24 mouse cellular contexts compared by ENCODE assay signal in genomic region chr2:31547726-31548125, GRCm38 (mm10). TPM values are rescaled to one million over a fixed set of nuclear protein-coding genes. Genes with fewer than 3 reads are reported as not detected.
DNase-seq lines count a peak whose midpoint lies in the region; ATAC-seq lines count a peak whose summit lies in the region.
"Had no signal": no experiment of that assay in that cellular context is flagged by ENCODE, and none has a peak within 500 bp of the region (broad histone marks: within the 10 kb centered on the region; RNA-seq: fewer than 3 reads in every experiment).

No protein-coding gene starts in this region.

- H3K36me3 ChIP-seq in forebrain, embryonic 15.5 days = no peaks in the 10 kb centered on the region
- no peaks in the 10 kb centered on the region for H3K36me3 ChIP-seq in forebrain, embryonic 12.5 days (replicated peaks)
- no peaks in the 10 kb centered on the region for H3K36me3 ChIP-seq in hindbrain, embryonic 14.5 days (replicated peaks; ENCODE audit: control insufficient read depth, insufficient read depth)
- H3K36me3 ChIP-seq in hindbrain, embryonic 16.5 days (ENCODE audit: control insufficient read depth, insufficient read depth, low read length) = no peaks in the 10 kb centered on the region
- no peaks in the 10 kb centered on the region for H3K36me3 ChIP-seq in midbrain, embryonic 14.5 days (ENCODE audit: control insufficient read depth, insufficient read depth, low read length)
- H3K36me3 ChIP-seq in midbrain, embryonic 10.5 days = no peaks in the 10 kb centered on the region
- H3K36me3 ChIP-seq in embryonic facial prominence, embryonic 14.5 days (ENCODE audit: control insufficient read depth, insufficient read depth, low read length) = no peaks in the 10 kb centered on the region
- H3K36me3 ChIP-seq: hindbrain, embryonic 12.5 days had no signal

- 0 out of 2 replicates have a peak, but pooled peaks cover 2% of the 10 kb centered on the region for H3K27me3 ChIP-seq in forebrain, embryonic 15.5 days
- peaks cover 37% of the 10 kb centered on the region for H3K27me3 ChIP-seq in forebrain, embryonic 12.5 days
- H3K27me3 ChIP-seq in hindbrain, embryonic 14.5 days (ENCODE audit: control insufficient read depth, insufficient read depth, low read length) = peaks cover 1% of the 10 kb centered on the region; the same call in 1 of the 2 replicates
- no peaks in the 10 kb centered on the region for H3K27me3 ChIP-seq in hindbrain, embryonic 16.5 days (replicated peaks; ENCODE audit: control insufficient read depth, insufficient read depth, low read length)
- H3K27me3 ChIP-seq in midbrain, embryonic 14.5 days (ENCODE audit: control insufficient read depth, insufficient read depth, low read length) = no peaks in the 10 kb centered on the region
- peaks cover 17% of the 10 kb centered on the region for H3K27me3 ChIP-seq in midbrain, embryonic 10.5 days (ENCODE audit: low read depth, poor library complexity, severe bottlenecking)
- H3K27me3 ChIP-seq in embryonic facial prominence, embryonic 14.5 days (replicated peaks; ENCODE audit: control insufficient read depth, insufficient read depth, low read length) = no peaks in the 10 kb centered on the region

- no peak for DNase-seq in hindbrain, embryonic 14.5 days (ENCODE audit: low spot score)
- peak; percentile 17 for DNase-seq in midbrain, embryonic 14.5 days
- no peak for DNase-seq in midbrain, embryonic 10.5 days (ENCODE audit: low spot score)
- peak; percentile 27 for DNase-seq in embryonic facial prominence, embryonic 14.5 days (ENCODE audit: low spot score)
- no peak for DNase-seq in cerebellum, postnatal 10 days
- DNase-seq: adrenal gland, adult 8-10 months; adrenal gland, postnatal 25 days; cerebellum, adult 18-20 months; cerebellum, adult 9-10 months; cerebellum, postnatal 25 days; gastrocnemius, adult 2 months; gastrocnemius, postnatal 14 days; heart, adult 11 months; kidney, adult 18-20 months had no signal

- 0 out of 2 replicates have a peak overlapping the region, but pooled peaks have one; percentile 3 for H3K27ac ChIP-seq in forebrain, embryonic 15.5 days (replicated peaks)
- H3K27ac ChIP-seq in forebrain, embryonic 12.5 days = no peak overlapping the region
- 0 out of 2 replicates have a peak overlapping the region, but pooled peaks have one; percentile 17 for H3K27ac ChIP-seq in hindbrain, embryonic 14.5 days
- no peak overlapping the region for H3K27ac ChIP-seq in hindbrain, embryonic 16.5 days (ENCODE audit: low read depth, low read length)
- H3K27ac ChIP-seq in midbrain, embryonic 14.5 days (replicated peaks; ENCODE audit: low read depth, low read length) = no peak overlapping the region
- H3K27ac ChIP-seq in midbrain, embryonic 10.5 days (replicated peaks) = no peak overlapping the region
- no peak overlapping the region for H3K27ac ChIP-seq in embryonic facial prominence, embryonic 14.5 days (replicated peaks; ENCODE audit: low read depth, low read length)
- H3K27ac ChIP-seq: gastrocnemius, adult 2 months; hindbrain, embryonic 12.5 days; hindbrain, postnatal 0 days had no signal

- no peak overlapping the region for H3K4me2 ChIP-seq in forebrain, embryonic 15.5 days (replicated peaks)
- H3K4me2 ChIP-seq in forebrain, embryonic 12.5 days = no peak overlapping the region
- H3K4me2 ChIP-seq in hindbrain, embryonic 14.5 days (replicated peaks) = no peak overlapping the region
- H3K4me2 ChIP-seq in hindbrain, embryonic 16.5 days (ENCODE audit: low read length) = no peak overlapping the region
- no peak overlapping the region for H3K4me2 ChIP-seq in midbrain, embryonic 14.5 days (ENCODE audit: low read length)
- no peak overlapping the region for H3K4me2 ChIP-seq in embryonic facial prominence, embryonic 14.5 days (ENCODE audit: low read depth, low read length)
- H3K4me2 ChIP-seq: heart, embryonic 11.5 days; hindbrain, embryonic 12.5 days had no signal

- no peaks in the 10 kb centered on the region for H3K9me3 ChIP-seq in forebrain, embryonic 15.5 days
- H3K9me3 ChIP-seq in forebrain, embryonic 12.5 days = no peaks in the 10 kb centered on the region
- H3K9me3 ChIP-seq in hindbrain, embryonic 14.5 days (ENCODE audit: control insufficient read depth, low read length) = no peaks in the 10 kb centered on the region
- no peaks in the 10 kb centered on the region for H3K9me3 ChIP-seq in hindbrain, embryonic 16.5 days (ENCODE audit: control insufficient read depth, low read length)
- no peaks in the 10 kb centered on the region for H3K9me3 ChIP-seq in midbrain, embryonic 14.5 days (ENCODE audit: control insufficient read depth, low read length)
- H3K9me3 ChIP-seq in midbrain, embryonic 10.5 days (replicated peaks) = no peaks in the 10 kb centered on the region
- H3K9me3 ChIP-seq in embryonic facial prominence, embryonic 14.5 days (ENCODE audit: control insufficient read depth, low read length) = no peaks in the 10 kb centered on the region
- H3K9me3 ChIP-seq: hindbrain, embryonic 12.5 days had no signal

- H3K4me3 ChIP-seq in forebrain, embryonic 15.5 days = no peak overlapping the region
- H3K4me3 ChIP-seq in forebrain, embryonic 12.5 days (replicated peaks) = no peak overlapping the region
- H3K4me3 ChIP-seq in hindbrain, embryonic 14.5 days (replicated peaks; ENCODE audit: low read length) = no peak overlapping the region
- no peak overlapping the region for H3K4me3 ChIP-seq in hindbrain, embryonic 16.5 days (ENCODE audit: low read length)
- H3K4me3 ChIP-seq in midbrain, embryonic 14.5 days (replicated peaks; ENCODE audit: low read depth, low read length) = no peak overlapping the region
- no peak overlapping the region for H3K4me3 ChIP-seq in midbrain, embryonic 10.5 days
- no peak overlapping the region for H3K4me3 ChIP-seq in embryonic facial prominence, embryonic 14.5 days (ENCODE audit: low read depth, low read length)
- H3K4me3 ChIP-seq: erythroblast, embryonic 14.5 days; gastrocnemius, adult 2 months; hindbrain, embryonic 12.5 days had no signal

- no peak overlapping the region for H3K9ac ChIP-seq in forebrain, embryonic 15.5 days (replicated peaks)
- H3K9ac ChIP-seq in forebrain, embryonic 12.5 days = no peak overlapping the region
- no peak overlapping the region for H3K9ac ChIP-seq in hindbrain, embryonic 14.5 days
- no peak overlapping the region for H3K9ac ChIP-seq in hindbrain, embryonic 16.5 days (ENCODE audit: low read depth, low read length)
- H3K9ac ChIP-seq in midbrain, embryonic 14.5 days (replicated peaks; ENCODE audit: low read length) = no peak overlapping the region
- H3K9ac ChIP-seq in embryonic facial prominence, embryonic 14.5 days (ENCODE audit: low read depth, low read length) = peak overlapping the region; percentile 30; the same call in 1 of the 2 replicates
- H3K9ac ChIP-seq: hindbrain, embryonic 12.5 days had no signal

- ATAC-seq in forebrain, embryonic 15.5 days (replicated peaks) = no peak
- ATAC-seq in forebrain, embryonic 12.5 days (ENCODE audit: low FRiP score) = no peak
- no peak for ATAC-seq in hindbrain, embryonic 14.5 days (ENCODE audit: low FRiP score)
- no peak for ATAC-seq in hindbrain, embryonic 16.5 days
- ATAC-seq in midbrain, embryonic 14.5 days (ENCODE audit: low FRiP score, low TSS enrichment) = no peak
- no peak for ATAC-seq in embryonic facial prominence, embryonic 14.5 days (ENCODE audit: low read depth)
- ATAC-seq: CD4-positive, CD25-positive, alpha-beta regulatory T cell, adult 4 months; hindbrain, postnatal 0 days; inflammation-experienced regulatory T-cells, adult 6 months; intestine, embryonic 16.5 days had no signal

- WGBS in forebrain, embryonic 15.5 days = 30% methylated on average over 11 of the region's 11 CpGs
- WGBS in forebrain, embryonic 12.5 days = 42% methylated on average over 11 of the region's 11 CpGs
- 64% methylated on average over 11 of the region's 11 CpGs for WGBS in hindbrain, embryonic 14.5 days
- 52% methylated on average over 11 of the region's 11 CpGs for WGBS in hindbrain, embryonic 16.5 days
- WGBS in midbrain, embryonic 14.5 days = 41% methylated on average over 11 of the region's 11 CpGs
- WGBS in midbrain, embryonic 10.5 days = 76% methylated on average over 11 of the region's 11 CpGs
- 28% methylated on average over 11 of the region's 11 CpGs for WGBS in embryonic facial prominence, embryonic 14.5 days

- 0 out of 2 replicates have a peak, but pooled peaks cover 2% of the 10 kb centered on the region for H3K4me1 ChIP-seq in forebrain, embryonic 15.5 days
- peaks cover 21% of the 10 kb centered on the region; the same call in 1 of the 2 replicates for H3K4me1 ChIP-seq in forebrain, embryonic 12.5 days
- no peaks in the 10 kb centered on the region for H3K4me1 ChIP-seq in hindbrain, embryonic 14.5 days (replicated peaks; ENCODE audit: control insufficient read depth, insufficient read depth, low read length)
- no peaks in the 10 kb centered on the region for H3K4me1 ChIP-seq in hindbrain, embryonic 16.5 days (ENCODE audit: control insufficient read depth, insufficient read depth, low read depth, low read length)
- H3K4me1 ChIP-seq in midbrain, embryonic 14.5 days (ENCODE audit: control insufficient read depth, insufficient read depth, low read length) = no peaks in the 10 kb centered on the region
- H3K4me1 ChIP-seq in midbrain, embryonic 10.5 days = peaks cover 21% of the 10 kb centered on the region
- peaks cover 7% of the 10 kb centered on the region; the same call in 1 of the 2 replicates for H3K4me1 ChIP-seq in embryonic facial prominence, embryonic 14.5 days (ENCODE audit: control insufficient read depth, insufficient read depth, low read length)

RNA-seq across cellular contexts. Expression of gene Fubp3, which starts 24.7 kb away (rescaled TPM):
- 57.5 and 63.0 TPM in 2 replicates for polyA plus RNA-seq in forebrain, embryonic 15.5 days (2015; fragmentation: Nextera tagmentation; extraction: Ambion mirVana)
- 97.6 and 104 TPM in 2 replicates for polyA plus RNA-seq in forebrain, embryonic 12.5 days (2016; fragmentation: Nextera tagmentation; extraction: Ambion mirVana)
- polyA plus RNA-seq in hindbrain, embryonic 14.5 days (2014; fragmentation: Nextera tagmentation; extraction: Ambion mirVana) = 43.6 and 45.2 TPM in 2 replicates
- 42.8 and 44.2 TPM in 2 replicates for polyA plus RNA-seq in hindbrain, embryonic 16.5 days (2015; fragmentation: Nextera tagmentation; extraction: Ambion mirVana)
- polyA plus RNA-seq in midbrain, embryonic 14.5 days (2014; fragmentation: Nextera tagmentation; extraction: Ambion mirVana) = 42.7 and 58.4 TPM in 2 replicates
- polyA plus RNA-seq in midbrain, embryonic 10.5 days (2016; fragmentation: Nextera tagmentation; extraction: Ambion mirVana) = 86.8 and 95.7 TPM in 2 replicates
- polyA plus RNA-seq in embryonic facial prominence, embryonic 14.5 days (2014; fragmentation: Nextera tagmentation; extraction: Ambion mirVana) = 72.9 and 82.7 TPM in 2 replicates

Comparison
In these comparisons a context has a peak if more than half of its experiments do, and no peak if none do; other contexts are left out.
1. H3K27ac ChIP-seq: peak in forebrain, embryonic 15.5 days (single experiment) and hindbrain, embryonic 14.5 days (single experiment); none in forebrain, embryonic 12.5 days (single experiment), hindbrain, embryonic 16.5 days (single experiment), midbrain, embryonic 14.5 days (single experiment), midbrain, embryonic 10.5 days (single experiment) and embryonic facial prominence, embryonic 14.5 days (single experiment).
2. DNase-seq: peak in midbrain, embryonic 14.5 days (single experiment) and embryonic facial prominence, embryonic 14.5 days (single experiment); none in hindbrain, embryonic 14.5 days (single experiment), midbrain, embryonic 10.5 days (single experiment) and cerebellum, postnatal 10 days (0 of 2).